Mouse (Mus musculus): Measurements from ENCODE around the gene Pik3ap1.

DNA sequence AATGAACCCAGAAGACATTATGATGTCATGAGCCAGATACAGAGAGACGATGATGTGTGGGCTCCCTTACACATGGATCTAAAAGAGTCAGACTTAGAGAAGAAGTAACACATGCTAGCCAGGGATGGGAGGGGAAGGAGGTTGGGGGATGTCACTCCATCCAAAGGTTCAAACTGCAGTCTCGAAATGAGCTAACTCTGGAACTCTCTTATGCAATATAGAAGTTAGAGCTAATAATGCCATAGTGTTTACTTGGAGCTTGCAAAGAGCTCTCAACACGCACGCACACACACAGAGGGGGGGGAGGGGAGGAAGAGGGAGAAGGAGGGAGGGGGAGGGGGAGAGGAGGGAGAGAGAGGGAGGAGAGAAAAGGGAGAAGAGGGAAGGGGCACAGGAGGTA lies 13.5 kb downstream of the Pik3ap1 start:
- TF ChIP-seq CTCF (IDR thresholded peaks at IDR 0.05; ENCODE audit: insufficient read depth, low read length) (no peak), POLR2A (IDR thresholded peaks at IDR 0.05; ENCODE audit: borderline replicate concordance, extremely low read depth, low read depth, low read length) (no peak)
